Mouse (Mus musculus) liver, adult 2 months (tissue): ENCODE results near the gene Gse1. TPM values are rescaled to one million over a fixed set of nuclear protein-coding genes. Genes with fewer than 3 reads are reported as not detected.

ENCODE experiments used
- DNase-seq: peaks from one replicate; pipeline ENCODE4 v3.0.0-alpha.2; 2011; ENCODE audit warnings: low read depth, low spot score; ENCODE audit errors: extremely low read depth
- H3K27ac ChIP-seq: fragments of 200-500 bp; replicated peaks from 2 replicates; pipeline ENCODE4 v1.5.1; 2012; ENCODE audit warnings: low read depth, mild to moderate bottlenecking, control low read depth, inconsistent platforms, low read length; ENCODE audit not compliant: insufficient read depth
- H3K27me3 ChIP-seq: fragments of 200-500 bp; 2 replicates; pipeline ENCODE4 v1.6.1; 2012; ENCODE audit warnings: mild to moderate bottlenecking, moderate library complexity, low read length, inconsistent platforms; ENCODE audit not compliant: control insufficient read depth, insufficient read depth
- H3K36me3 ChIP-seq: fragments of 200-500 bp; 2 replicates; pipeline ENCODE4 v1.6.1; 2012; ENCODE audit warnings: low read length, inconsistent platforms; ENCODE audit not compliant: control insufficient read depth, insufficient read depth
- H3K4me1 ChIP-seq: fragments of 200-500 bp; 2 replicates; pipeline ENCODE4 v1.6.1; 2011; ENCODE audit warnings: low read length; ENCODE audit not compliant: control insufficient read depth, insufficient read depth
- H3K4me3 ChIP-seq: fragments of 200-500 bp; 2 replicates; pipeline ENCODE4 v1.5.1; 2011; ENCODE audit warnings: low read depth, mild to moderate bottlenecking, control low read depth, low read length, moderate library complexity; ENCODE audit not compliant: insufficient read depth
- H3K79me2 ChIP-seq: fragments of 200-500 bp; 2 replicates; pipeline ENCODE4 v1.6.1; 2012; ENCODE audit warnings: inconsistent platforms, mild to moderate bottlenecking, low read length, moderate library complexity; ENCODE audit not compliant: control insufficient read depth, insufficient read depth
- H3K9ac ChIP-seq: fragments of 200-500 bp; 2 replicates; pipeline ENCODE4 v1.6.1; 2012; ENCODE audit warnings: low read depth, mild to moderate bottlenecking, control low read depth, inconsistent platforms, low read length
- CTCF ChIP-seq: fragments of 200-500 bp; IDR thresholded peaks from 2 replicates; pipeline ENCODE4 v1.5.1; 2011; ENCODE audit warnings: low read depth, low read length, control low read depth
- POLR2A ChIP-seq: fragments of 200-500 bp; IDR thresholded peaks from 2 replicates; pipeline ENCODE4 v1.6.1; 2011; ENCODE audit warnings: low read length, control low read depth; ENCODE audit not compliant: insufficient read depth; ENCODE audit errors: extremely low read depth
- WGBS: fragments of 180-500 bp; shearing (Covaris S2); methylation state at CpG from one replicate; pipeline ENCODE4 v1.1.7; 2018; 5-methylcytosine and 5-hydroxymethylcytosine counted together
- polyA plus RNA-seq: library from polyadenylated mRNA; depleted of rRNA; stranded (reverse); fragments of >200 nt; gene quantifications from 2 replicates; pipeline ENCODE4 v1.2.3, GENCODE M21; 2012
- total RNA-seq: library from RNA; depleted of rRNA; stranded (reverse); fragments of >200 nt; gene quantifications from 2 replicates; pipeline ENCODE4 v1.2.3, GENCODE M21; 2014

The Gse1 gene
- total and polyA plus RNA-seq, 2 experiments, result 2.6 to 10.0 TPM

DNA sequence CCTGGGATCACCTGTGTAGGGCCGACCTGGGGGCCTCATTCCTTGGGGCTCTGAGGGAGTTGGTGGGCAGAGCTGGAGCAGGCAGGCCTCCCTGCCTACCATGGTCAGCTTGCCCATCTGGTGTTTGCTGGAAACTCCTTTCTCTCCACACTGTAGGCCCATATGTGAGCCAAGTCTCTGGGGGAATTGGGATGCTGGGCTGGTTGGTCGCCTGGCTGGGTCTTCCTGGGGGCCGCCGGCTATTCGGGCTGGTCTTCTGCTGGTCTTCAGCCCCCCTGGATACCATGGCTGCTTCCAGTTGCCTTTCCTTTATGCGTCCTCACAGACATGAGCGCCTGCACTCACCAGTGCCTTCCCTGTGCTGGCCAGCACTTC, 293.3 kb downstream of the Gse1 start:
- Histone ChIP-seq H3K4me1 (no peaks in the 10 kb centered on the region), H3K27me3 (no peaks in the 10 kb centered on the region), H3K79me2 (peaks cover 41% of the 10 kb centered on the region), H3K4me3 (no peak overlapping the region), H3K36me3 (no peaks in the 10 kb centered on the region), H3K9ac (no peak overlapping the region), H3K27ac (no peak overlapping the region)
- 91% methylated on average over 7 of the region's 7 CpGs for WGBS
- DNase-seq, result no peak
- TF ChIP-seq POLR2A (no peak), CTCF (no peak)

DNA sequence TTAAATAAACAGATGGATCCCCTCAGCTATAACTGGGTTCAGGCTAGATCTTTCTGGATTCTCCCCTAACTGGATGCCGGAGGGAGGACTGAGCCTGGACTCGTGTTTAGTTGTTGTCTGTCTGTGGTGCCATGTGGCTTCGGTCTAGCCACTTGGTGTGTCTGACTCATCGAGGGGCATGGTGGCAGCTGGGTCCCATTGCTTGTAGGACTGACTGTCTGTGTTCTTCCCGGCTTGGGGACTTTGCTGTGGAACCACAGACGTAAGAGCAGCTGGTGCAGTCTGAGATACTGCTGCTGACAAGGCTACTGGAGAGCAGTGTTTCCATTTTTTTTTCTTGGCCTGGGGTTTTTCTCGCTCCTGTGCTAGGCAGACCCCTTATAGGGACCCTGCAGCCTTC, 295.4 kb downstream of the Gse1 start:
- Histone ChIP-seq H3K9ac (no peak overlapping the region), H3K79me2 (peaks cover 33% of the 10 kb centered on the region), H3K27me3 (no peaks in the 10 kb centered on the region), H3K4me3 (no peak overlapping the region), H3K4me1 (no peaks in the 10 kb centered on the region), H3K27ac (no peak overlapping the region), H3K36me3 (no peaks in the 10 kb centered on the region)
- TF ChIP-seq POLR2A, result no peak
- no peak for TF ChIP-seq CTCF
- DNase-seq, result no peak
- WGBS, result 94% methylated on average over 7 of the region's 7 CpGs

DNA sequence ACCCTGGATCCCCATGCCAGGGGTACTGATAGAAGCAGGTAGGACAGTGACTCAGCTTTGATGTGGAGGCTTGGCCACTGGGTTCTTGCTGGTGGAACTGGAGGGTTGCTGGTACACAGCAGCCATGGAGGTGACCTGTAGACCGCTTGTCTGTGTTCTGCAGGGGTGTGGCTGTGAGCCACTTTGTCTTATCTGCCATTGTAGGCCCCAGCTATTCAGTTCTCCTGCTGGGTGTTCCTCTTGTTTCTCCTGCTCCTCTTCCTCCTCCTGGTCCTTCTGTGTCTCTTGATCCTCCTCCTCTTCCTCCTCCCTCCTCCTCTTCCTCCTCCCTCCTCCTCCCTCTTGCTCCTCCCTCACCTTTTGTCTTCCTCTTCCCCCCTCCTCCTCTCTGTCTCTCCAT, 296.9 kb downstream of the Gse1 start:
- WGBS, result 100% methylated on average over 1 of the region's 1 CpGs
- no peak for TF ChIP-seq CTCF
- TF ChIP-seq POLR2A, result no peak
- Histone ChIP-seq H3K4me3 (no peak overlapping the region), H3K27me3 (no peaks in the 10 kb centered on the region), H3K4me1 (no peaks in the 10 kb centered on the region), H3K27ac (no peak overlapping the region), H3K36me3 (no peaks in the 10 kb centered on the region), H3K9ac (no peak overlapping the region), H3K79me2 (peaks cover 26% of the 10 kb centered on the region)
- no peak for DNase-seq

DNA sequence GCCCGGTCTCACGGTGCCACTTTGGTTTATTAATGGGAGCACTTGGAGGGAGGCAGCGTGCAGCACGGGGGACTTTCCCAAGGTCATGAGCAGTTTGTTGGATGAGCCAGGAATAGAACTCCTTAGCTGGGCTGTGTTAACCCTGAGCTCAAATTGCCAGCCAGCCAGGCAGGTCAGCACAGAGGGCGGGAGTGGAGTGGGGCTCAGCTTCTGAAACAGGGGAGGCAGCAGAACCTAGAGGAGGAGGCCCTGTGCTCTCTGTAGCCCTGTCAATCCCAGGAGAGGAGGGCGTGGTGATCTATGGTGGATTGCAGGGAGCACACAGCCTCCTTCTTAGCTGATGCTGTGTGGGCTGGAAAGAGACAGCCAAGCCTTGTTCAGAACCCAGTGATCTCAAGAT, 297.6 kb downstream of the Gse1 start:
- TF ChIP-seq CTCF, result no peak
- TF ChIP-seq POLR2A, result no peak
- no peak overlapping the region for H3K9ac ChIP-seq
- WGBS, result 66% methylated on average over 6 of the region's 6 CpGs

GRCm38 (mm10) chr8:120526577-120526976, 298.3 kb downstream of the Gse1 start:
- H3K27ac ChIP-seq, result no peak overlapping the region
- no peak overlapping the region for H3K4me3 ChIP-seq
- H3K9ac ChIP-seq, result no peak overlapping the region
- H3K4me1 ChIP-seq, result no peaks in the 10 kb centered on the region
- H3K36me3 ChIP-seq, result no peaks in the 10 kb centered on the region
- H3K27me3 ChIP-seq, result no peaks in the 10 kb centered on the region
- WGBS, result 78% methylated on average over 4 of the region's 4 CpGs
- no peak for DNase-seq
- peaks cover 20% of the 10 kb centered on the region for H3K79me2 ChIP-seq
- no peak for TF ChIP-seq CTCF

More for the DNA sequence above, 297.6 kb downstream of the Gse1 start:
- H3K36me3 ChIP-seq, result no peaks in the 10 kb centered on the region
- no peak for DNase-seq
- no peaks in the 10 kb centered on the region for H3K4me1 ChIP-seq
- H3K79me2 ChIP-seq, result peaks cover 23% of the 10 kb centered on the region
- H3K27me3 ChIP-seq, result no peaks in the 10 kb centered on the region
- H3K27ac ChIP-seq, result no peak overlapping the region
- no peak overlapping the region for H3K4me3 ChIP-seq

DNA sequence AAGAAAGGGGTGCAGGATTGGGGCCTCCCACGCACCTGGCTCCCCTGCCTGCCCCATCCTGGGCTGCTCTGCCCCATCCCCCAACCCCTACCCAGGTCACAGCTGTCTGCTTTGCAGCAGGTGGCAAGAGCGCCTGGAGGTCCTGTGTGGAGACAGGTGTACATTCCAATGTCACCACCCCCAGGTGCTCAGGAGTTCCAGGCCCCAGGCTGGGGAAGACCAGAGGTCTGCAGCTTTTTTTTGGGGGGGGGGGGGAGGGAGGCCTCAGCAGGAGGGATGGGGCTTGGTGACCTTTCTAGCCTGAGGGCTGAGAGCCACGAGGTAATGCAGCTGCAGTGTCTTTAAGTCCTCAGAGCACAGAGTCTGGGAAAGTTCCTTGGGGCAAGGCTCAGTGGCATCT, 300.1 kb downstream of the Gse1 start:
- H3K4me1 ChIP-seq, result no peaks in the 10 kb centered on the region
- TF ChIP-seq POLR2A, result no peak
- no peak for TF ChIP-seq CTCF
- H3K27ac ChIP-seq, result no peak overlapping the region
- H3K27me3 ChIP-seq, result no peaks in the 10 kb centered on the region
- H3K36me3 ChIP-seq, result no peaks in the 10 kb centered on the region
- H3K79me2 ChIP-seq, result peaks cover 12% of the 10 kb centered on the region; the same call in 1 of the 2 replicates
- H3K9ac ChIP-seq, result no peak overlapping the region
- H3K4me3 ChIP-seq, result no peak overlapping the region
- WGBS, result 69% methylated on average over 3 of the region's 3 CpGs
- DNase-seq, result no peak
